Mouse (Mus musculus) thymus, adult 2 months (tissue): Measurements from ENCODE around the gene Kifc3.

Source experiments
- CTCF ChIP-seq: fragments of 200-500 bp; IDR thresholded peaks from 2 replicates; pipeline ENCODE4 v1.5.1; 2012; ENCODE audit warnings: mild to moderate bottlenecking, control low read depth, low read length, moderate library complexity, borderline replicate concordance; ENCODE audit not compliant: control insufficient read depth, poor library complexity, insufficient read depth; ENCODE audit errors: extremely low read depth
- POLR2A ChIP-seq: fragments of 200-500 bp; IDR thresholded peaks from 2 replicates; pipeline ENCODE4 v1.6.1; 2012; ENCODE audit warnings: mild to moderate bottlenecking, low read length, control low read depth, moderate library complexity; ENCODE audit not compliant: control insufficient read depth, poor library complexity, insufficient read depth; ENCODE audit errors: extremely low read depth

DNA sequence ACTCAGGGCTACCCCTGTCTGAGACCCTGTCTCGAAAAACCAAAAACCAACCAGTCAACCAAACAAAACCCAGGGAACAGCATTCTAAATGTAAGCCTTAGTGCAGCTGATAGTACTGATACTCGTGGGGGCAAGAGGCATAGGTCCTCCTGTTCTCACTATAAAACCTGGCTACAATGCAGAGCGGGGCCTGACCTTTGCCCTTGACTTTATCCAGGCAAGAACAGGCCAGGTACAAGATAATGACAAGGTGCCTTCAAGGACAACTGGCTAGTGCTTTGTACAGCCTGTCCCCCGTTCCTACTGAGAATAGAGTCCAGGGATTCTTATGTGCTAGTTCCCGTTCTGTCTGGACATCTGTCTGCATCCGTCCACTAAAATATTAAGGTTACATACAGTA lies 25.6 kb downstream of the Kifc3 start:
- TF ChIP-seq POLR2A (no peak), CTCF (no peak)
